Mouse (Mus musculus) urinary bladder, adult 18-20 months (tissue): ENCODE measurements around the gene Zfp622.

ENCODE experiments used
- DNase-seq, 2 experiments: peaks; one replicate each; pipeline ENCODE4 v3.0.0; 2022; ENCODE audit warnings: low spot score in 2 of 2, mixed read lengths in 2 of 2

Zfp622 gene

DNA sequence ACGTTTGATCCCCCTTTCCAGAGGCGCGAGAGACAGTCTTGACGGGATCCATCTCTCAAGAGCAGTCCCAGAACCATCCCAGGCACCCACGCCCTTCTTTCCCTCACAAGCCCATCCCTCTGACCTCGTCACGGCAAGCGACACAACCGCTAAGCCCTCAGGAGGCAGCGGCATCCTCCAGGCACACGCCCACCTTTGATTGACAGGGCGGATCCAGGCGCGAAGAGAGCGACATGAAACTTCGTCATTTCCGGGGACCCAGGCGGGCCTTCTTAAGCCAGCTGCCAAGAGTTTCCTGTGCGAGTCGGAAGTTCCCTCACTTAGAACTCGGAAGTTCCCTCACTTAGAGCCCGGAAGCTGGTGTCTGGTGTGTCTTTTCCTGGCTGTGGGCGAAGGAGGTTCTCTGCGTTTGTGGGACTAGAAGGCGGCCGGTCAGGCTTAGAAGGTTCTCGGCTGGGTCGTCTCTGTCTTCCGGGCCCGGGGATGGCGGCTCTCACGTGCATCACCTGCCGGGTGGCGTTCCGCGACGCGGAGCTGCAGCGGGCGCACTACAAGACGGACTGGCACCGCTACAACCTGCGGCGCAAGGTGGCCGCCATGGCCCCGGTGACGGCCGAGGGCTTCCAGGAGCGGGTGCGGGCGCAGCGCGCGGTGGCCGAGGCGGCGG is at the start of gene Zfp622:
Zfp622 (plus strand) TSS at position 300 of the 667 bp plus-strand sequence.
- peak; percentile 81 to 93 for DNase-seq

- DNase-seq = no peak
Observed at GRCm38 (mm10) chr15:25934411-25934810, 49.8 kb upstream of the Zfp622 start.

DNA sequence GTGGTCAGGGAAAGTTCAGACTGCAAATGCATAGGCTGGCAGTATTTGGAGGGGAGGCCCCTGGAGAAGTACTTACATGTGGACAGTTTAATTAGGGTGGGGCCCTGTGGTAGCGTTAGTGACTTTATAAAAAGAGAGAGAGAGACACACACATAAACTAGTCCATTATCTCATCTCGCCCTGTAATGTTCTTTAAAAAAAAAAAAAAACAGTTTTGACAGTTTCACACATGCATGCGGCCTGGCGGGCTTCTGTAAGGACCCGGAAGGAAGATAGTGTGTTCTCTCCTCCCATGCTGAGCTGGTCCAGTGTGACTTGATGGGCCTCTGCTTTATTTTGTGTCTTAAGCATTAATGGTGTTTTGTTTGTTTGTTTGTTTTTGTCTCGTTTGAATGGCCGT is 45.7 kb upstream of the Zfp622 start:
- DNase-seq = no peak

GRCm38 (mm10) chr15:25940397-25941377 is 43.5 kb upstream of the Zfp622 start:
- DNase-seq = peak; percentile 29 to 41

- DNase-seq = no peak
Observed at GRCm38 (mm10) chr15:25941514-25941913, 42.7 kb upstream of the Zfp622 start.

GRCm38 (mm10) chr15:25942415-25942814 is 41.8 kb upstream of the Zfp622 start:
- no peak for DNase-seq

- no peak for DNase-seq
Observed at GRCm38 (mm10) chr15:25943386-25944137, 40.6 kb upstream of the Zfp622 start.

DNA sequence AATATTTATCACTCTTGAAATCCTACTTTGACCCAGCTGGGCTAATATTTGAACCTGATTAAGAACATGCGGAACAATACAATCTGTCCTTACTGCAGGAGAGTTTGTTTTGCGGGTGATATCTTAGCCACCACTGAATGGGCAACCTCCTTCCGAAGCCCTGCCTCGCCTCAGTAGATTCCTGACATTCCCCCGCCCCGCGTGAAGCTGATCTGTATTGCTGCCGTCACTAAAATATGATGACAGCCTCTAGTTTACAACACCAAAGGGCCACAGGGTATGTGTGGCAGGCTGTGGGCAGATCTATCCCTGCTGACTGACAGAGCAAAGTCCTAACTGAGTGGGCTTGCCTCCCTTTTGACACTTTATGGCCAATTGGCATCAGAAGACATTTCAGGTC is 38.9 kb upstream of the Zfp622 start:
- DNase-seq = no peak

DNA sequence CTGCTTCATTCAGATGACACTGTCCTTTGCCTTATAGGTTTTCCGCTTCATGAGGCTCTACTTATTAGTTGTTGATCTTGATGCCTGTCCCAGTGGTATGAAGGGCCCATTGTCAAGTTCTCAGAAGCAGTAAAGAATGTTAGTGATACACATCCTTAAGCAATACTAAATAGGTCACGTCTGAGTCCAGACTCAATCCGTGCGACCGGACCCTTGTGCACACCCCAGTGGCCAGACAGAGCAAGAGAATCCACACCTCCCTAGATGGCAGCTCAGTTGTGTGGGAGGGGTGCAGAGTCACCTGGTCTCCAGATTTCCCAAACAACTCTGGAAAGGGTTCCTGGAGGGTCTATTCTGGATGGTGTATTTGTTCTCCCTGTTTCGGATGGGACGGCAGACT is 37.7 kb upstream of the Zfp622 start:
- no peak for DNase-seq

DNA sequence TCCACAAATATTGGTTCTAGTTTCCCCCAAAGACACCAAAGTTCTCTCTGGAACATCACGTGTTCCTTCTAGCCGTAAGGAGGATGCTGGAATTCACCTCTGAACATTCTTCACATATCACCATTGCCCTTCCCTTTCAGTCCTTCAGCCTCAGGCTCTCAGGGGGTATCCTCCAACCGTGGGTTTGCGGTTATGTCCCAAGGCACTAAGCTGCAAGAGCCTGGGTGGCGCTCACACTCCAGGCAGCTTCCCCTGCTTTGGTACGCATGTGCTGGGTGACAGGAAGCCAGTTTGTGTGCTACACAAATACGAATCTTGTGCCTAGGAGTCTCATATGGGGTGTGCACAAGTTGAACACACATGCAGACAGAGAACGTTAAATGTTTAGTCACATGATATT is 36.8 kb upstream of the Zfp622 start:
- DNase-seq = no peak

DNA sequence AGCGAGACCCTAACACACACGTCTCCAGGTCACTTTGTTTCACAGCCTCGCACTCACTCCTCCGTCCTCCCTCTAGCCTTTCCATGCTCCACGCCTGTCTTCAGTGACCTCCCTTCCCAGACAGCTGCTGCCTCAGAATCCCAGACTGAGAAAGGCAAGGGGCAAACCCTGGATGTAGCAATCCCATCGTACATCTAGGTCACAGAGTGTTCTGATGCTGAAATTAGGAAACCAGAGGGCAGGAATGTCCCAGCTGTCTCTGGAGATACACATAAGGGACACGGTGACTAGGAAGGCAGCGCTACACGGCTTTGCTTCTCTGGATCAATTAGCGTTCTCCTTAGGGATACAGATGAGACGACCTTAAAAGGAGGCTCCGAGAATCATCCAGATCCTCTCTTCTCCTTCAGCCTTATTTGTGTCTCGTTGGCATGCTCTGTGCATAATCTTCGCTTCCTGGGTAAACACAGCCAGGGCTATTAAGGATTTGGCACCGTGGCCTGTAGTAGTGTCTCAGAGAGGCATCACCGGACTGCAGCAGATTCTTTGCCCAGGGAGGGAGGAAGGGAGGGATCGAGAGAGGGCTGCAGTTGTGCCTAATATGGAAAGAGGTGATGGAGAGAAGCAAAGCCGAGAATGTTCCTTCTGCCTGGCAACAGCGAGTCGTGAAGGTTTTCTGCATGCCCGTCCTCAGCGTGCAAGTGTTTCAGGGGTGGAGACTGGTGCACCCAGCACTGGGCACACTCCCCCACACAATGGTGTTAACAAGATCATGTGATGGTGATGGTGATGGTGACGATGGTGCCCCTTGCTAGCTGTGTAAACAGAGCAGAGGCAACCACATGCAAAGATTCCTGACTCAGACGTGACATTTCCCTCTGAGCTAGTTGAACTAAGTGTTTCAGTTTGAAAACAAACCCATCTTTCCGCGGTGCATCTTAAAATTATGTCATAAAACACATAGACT is 35.6 kb upstream of the Zfp622 start:
- DNase-seq = no peak

GRCm38 (mm10) chr15:25949696-25950095 is 34.5 kb upstream of the Zfp622 start:
- DNase-seq = no peak

- no peak for DNase-seq
Observed at GRCm38 (mm10) chr15:25950584-25950983, 33.6 kb upstream of the Zfp622 start.

DNA sequence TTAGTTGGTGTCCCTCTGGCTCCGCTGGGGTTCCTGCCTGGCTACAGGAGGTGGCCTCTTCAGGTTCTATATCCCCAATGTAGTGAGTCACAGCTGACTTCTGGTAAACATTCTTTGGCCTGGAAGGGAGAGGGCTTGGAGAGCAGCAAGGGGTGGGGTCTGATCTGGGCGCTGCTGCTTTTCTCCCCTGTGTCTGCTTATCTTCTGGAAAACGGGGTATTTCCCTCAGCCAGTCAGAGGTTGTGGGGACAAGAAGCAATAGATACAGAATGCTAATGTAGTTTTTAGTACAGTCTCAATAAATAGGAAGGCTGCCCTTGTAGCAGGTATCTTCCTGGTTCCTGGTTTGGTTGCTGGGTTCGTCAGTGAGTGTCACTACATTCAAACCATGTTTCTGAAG is 33.1 kb upstream of the Zfp622 start:
- DNase-seq = no peak

DNA sequence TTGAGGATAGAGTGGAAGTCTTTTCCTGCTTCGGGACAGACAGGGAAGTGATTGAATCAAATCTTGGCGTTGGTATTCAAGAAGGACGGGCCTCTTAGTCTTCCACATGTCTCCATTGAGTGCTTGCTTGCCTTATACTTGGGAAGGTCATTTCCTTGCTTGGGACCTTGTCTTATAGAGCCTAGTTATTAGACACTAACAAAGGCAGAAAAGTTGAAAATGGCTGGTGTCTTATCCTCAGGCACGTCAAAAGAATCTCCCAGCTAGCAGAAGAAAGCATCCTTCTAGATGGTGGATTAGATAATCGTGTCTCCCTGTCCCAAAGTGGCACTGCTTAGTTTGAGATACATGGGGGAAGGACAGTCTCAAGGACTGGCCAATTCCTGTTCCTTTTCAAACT is 28.2 kb upstream of the Zfp622 start:
- DNase-seq = no peak

DNA sequence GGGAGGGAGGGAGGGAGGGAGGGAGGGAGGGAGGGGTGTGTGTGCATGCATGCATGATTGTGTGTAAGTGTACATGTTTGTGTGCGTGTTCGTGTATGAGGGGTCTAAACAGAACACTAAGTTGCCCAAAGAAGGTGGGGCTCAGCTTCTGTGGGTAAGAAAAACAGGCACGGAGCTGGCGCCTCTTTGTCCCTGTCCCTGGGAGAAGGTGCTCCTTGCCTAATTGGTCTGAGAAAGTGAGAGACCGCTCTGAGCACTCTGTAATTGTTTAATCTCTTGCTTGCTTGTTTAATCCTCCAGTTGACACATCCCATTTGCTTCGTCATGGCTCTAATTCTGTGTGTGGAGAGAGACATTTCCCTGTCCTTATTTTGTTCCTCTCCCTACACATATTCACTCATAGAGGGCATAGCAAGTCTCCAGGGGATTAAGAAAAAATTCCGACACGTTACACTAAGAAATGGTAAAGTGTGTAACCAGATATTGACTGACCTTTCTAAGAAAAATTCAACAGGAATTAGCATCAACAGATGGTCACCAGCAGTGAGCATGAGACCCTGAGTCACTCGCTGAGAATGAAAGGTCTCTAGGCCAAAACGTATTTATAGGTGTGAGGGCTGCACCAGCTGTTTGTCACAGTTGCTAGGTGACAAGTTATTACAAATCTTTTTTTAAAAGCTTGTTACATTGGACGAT is 27.6 kb upstream of the Zfp622 start:
- no peak for DNase-seq

DNA sequence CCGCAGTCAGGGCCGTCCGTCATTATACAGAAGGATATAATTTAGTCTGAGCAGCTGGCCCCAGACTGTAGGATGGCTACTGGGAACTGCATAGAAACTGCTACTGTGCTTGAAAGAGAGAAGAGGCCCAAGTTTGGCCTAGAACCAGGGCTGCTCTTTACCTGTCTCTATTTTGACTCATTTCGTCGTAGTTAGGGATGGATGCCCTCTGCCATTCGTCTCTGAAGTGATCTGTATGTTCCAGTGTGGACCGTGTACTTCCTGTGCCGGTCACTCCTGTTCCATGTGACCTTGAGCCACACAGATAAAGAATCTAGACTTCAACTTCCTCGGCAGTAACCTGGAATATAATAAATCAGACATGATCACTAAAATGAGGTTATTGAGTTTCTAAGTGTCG is 26.5 kb upstream of the Zfp622 start:
- DNase-seq = no peak

GRCm38 (mm10) chr15:25959375-25959774 is 24.8 kb upstream of the Zfp622 start:
- no peak for DNase-seq

- DNase-seq = no peak
Observed at GRCm38 (mm10) chr15:25960231-25960630, 23.9 kb upstream of the Zfp622 start.

DNA sequence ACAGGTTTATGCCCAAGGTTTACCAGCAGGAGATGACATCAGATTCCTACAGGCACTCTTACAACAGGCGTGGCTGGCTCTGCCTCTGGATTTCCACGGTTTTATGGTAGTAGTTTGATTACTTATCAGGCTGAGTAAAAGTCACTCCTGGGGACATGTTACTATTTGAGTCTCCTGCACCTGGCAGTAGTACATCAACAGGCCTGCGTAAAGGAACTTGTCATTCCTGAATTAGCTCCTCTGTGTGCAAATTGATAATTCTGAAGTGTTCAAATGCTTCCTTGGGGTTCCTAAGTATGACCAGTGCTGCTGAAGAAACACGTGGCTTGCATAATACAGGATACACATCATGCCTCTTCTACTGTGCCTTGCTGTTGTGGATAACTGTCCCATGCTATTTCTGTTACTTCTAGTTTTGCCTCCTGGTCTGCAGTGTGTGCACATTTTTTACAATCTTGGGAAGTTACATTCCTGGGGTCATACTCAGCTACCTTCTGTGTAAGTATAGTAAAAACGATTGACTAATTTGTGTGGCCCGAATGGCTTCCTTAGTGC is 17.9 kb upstream of the Zfp622 start:
- no peak for DNase-seq
